Mouse (Mus musculus): ENCODE results near the gene 1700029F12Rik.

The 1700029F12Rik gene

GRCm38 (mm10) chr13:97021906-97022305, 12.3 kb downstream of the 1700029F12Rik start:
- no peak for DNase-seq (ENCODE audit: low spot score)

GRCm38 (mm10) chr13:97020122-97020521, 14.0 kb downstream of the 1700029F12Rik start:
- no peak for DNase-seq (ENCODE audit: low spot score)

- no peak for DNase-seq (ENCODE audit: low spot score)
Observed at GRCm38 (mm10) chr13:97017711-97018110, 16.5 kb downstream of the 1700029F12Rik start.

DNA sequence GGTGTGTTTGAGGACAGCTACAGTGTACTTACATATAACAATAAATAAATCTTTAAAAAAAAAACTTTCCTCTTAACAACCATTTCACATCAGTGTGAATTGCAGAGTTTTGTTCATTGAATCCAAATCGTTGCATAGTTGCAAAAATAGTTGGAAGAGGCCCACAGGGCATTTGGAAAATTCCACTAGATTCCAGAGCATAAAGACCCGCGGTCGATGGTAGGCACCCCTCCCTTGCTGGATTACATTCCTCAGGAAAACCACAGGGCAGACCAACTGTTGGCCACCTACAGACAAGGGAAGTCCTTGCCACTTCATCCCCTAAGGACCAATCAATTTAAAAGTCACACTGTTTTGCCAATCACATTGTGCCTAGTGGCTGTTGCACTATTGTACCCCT, 19.8 kb downstream of the 1700029F12Rik start:
- no peak for DNase-seq (ENCODE audit: low spot score)

GRCm38 (mm10) chr13:97008266-97009153, 25.7 kb downstream of the 1700029F12Rik start:
- DNase-seq (ENCODE audit: low spot score) = no peak

- no peak for DNase-seq (ENCODE audit: low spot score)
Observed at GRCm38 (mm10) chr13:97007501-97008265, 26.5 kb downstream of the 1700029F12Rik start.

DNA sequence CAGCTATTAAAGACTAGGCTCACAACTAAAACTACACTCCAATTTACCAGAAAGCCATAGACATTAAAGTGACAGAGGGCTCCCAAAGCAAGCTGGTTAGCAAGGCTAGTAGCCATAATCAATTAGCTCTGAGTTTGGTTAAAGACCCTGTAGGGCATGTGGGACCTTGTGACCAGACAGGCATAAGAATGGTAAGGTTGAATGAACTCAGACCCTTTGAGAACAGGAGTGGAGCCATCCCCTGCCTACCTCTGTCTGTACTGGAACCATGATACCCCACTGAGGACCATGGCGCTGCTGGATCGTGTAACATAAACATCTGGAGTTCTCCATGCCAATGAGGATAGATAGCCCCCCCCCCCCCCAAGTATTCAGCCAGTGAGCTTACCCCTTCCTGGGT, 27.4 kb downstream of the 1700029F12Rik start:
- DNase-seq (ENCODE audit: low spot score) = no peak

GRCm38 (mm10) chr13:96997080-96997479, 37.1 kb downstream of the 1700029F12Rik start:
- DNase-seq (ENCODE audit: low spot score) = no peak

DNA sequence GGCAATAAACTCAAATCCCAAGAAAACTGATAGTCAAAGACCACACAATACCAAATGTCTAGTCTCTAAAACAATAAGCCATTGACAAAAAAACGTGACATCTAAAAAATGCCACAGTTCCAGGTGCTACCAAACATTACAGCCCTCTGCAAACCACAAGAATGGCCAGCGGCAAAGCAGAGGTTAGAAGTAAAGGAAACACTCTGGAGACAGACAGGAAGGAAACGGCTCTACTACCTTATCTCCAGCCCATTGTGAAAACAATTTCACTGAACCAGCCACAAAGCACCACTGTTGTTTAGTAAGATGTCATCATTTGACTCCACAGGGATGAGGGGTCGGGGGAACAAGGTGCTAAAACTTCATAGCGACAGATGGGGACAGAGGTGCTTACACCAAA, 38.9 kb downstream of the 1700029F12Rik start:
- no peak for DNase-seq (ENCODE audit: low spot score)

DNA sequence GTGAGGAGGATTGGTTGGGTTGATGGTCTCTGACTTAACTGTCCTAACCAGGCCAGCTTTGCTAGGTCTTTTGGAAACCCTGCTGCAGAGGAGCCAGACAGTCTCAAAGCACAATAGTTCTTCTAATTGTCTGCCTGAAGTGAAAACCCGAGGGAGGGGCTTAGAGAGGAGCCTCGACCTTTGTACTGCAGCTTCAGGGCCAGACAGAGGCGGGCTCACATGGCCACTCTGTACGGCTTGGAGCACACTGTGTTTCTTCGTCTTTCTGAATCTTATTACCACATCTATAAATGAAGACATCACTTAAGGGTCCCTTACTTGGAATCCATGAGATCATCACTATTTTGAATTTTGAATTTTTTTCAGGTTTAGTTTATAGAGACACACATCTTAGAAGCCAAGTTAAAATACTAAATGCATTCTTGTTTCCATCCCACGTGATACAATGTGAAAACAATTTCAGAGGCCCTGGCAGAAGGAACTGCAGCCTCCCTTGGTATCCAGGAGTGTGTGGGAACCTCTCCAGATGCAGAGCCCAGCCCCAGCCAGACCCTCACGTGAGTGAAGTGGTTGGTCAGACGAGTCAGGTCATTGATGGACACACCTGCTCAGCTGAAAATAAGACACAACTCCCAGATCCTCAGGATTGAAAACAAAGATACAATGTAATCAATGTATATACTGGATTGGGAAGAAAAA, 40.7 kb downstream of the 1700029F12Rik start:
- DNase-seq (ENCODE audit: low spot score) = no peak

DNA sequence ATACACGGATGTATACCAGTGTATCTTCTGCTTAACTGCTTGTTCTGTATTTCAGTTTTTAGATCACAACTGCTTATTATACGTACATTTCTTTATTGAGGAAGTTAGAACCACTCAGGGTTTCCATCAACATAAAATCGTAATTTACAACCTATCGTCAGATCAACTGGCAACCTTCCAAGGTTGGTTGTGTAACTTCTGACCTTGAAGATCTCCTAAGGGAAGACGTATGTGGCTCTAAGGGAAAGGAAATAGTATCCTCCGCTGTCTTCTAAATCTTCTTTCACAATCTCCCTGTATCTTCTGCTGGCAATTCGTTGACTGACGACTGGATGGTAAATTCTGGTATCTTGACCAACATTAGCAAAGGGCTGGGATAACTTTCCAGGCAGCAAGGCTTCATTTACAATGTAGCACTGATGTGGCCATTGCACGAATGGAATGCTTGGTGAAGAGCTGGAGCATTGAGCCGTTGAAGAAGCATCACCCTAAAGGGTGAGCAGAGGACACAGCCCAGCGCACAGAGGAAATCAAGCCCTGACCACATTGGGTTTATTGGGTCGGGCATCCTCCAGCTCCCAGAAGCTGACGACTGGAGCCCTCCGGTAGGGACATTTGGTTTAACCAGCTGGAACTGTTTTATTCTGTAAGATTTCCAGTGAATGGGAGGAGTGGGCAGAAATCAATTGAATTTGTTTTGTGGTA, 43.4 kb downstream of the 1700029F12Rik start:
- no peak for DNase-seq (ENCODE audit: low spot score)

DNA sequence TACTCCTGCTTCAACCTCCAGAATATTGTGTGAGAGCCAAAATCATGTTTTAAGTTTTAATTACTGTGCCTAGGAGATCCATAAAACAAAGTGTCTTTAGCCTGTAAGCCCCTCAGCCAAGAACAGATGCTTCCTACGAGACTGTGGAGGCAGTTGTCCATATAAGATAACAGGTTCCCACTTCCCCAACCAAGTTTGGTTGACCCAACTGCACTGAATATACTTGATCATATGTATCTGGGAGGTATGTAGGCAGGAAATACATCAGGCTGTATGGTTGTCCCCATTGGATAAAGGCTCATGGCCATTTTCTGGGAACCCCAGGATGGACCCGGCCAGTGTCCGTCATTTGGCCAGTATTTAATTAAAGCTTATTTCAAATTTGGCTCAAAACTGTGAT, 44.1 kb downstream of the 1700029F12Rik start:
- DNase-seq (ENCODE audit: low spot score) = no peak

- no peak for DNase-seq (ENCODE audit: low spot score)
Observed at GRCm38 (mm10) chr13:96989129-96989528, 45.0 kb downstream of the 1700029F12Rik start.

GRCm38 (mm10) chr13:96985599-96986275, 48.4 kb downstream of the 1700029F12Rik start:
- no peak for DNase-seq (ENCODE audit: low spot score)

GRCm38 (mm10) chr13:96984688-96985087, 49.5 kb downstream of the 1700029F12Rik start:
- DNase-seq (ENCODE audit: low spot score) = no peak

DNA sequence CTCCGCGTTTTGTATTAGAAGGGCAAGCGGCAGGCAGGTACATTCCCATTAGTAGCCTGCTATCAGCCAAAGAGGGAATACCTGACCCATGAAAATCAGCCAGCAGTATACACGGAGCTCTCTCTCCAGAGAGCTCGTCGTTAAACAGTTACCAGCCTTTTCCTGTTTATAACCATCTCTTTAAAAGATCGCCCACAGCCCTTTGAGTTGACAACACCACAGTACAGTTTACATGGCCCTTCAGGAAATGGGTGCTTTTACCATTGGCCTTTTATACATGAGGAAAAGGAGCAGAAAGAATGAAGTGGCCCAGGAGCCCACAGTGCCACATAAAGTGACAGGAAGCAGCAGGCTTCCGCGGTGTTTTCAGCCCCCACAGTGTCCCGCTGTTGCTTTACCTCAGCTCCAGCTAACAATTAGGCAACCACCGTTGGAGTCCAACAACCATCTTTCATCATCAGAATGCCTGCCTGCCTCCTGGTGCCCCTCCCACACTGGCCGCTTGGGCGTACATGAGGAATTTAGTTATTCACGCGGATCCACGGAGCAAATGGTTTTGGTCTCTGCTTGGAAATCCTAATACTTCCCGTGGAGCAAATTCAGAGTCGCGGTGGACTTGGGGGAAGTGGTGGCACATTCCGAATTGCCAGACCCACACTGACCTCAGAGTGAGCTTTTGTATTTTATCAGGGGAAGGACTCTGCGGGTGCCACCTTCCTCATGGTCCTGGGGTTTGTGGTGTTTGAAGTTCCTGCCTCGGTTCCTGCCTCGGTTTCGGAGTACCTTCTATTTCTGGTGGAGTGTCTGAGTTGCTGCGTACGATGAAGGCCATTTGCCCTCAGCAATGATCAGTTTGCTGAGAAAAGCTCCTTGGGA, 50.7 kb downstream of the 1700029F12Rik start:
- no peak for DNase-seq (ENCODE audit: low spot score)

- DNase-seq (ENCODE audit: low spot score) = no peak
Observed at GRCm38 (mm10) chr13:96980561-96980960, 53.6 kb downstream of the 1700029F12Rik start.

- DNase-seq (ENCODE audit: low spot score) = no peak
Observed at GRCm38 (mm10) chr13:96976986-96977595, 57.1 kb downstream of the 1700029F12Rik start.

DNA sequence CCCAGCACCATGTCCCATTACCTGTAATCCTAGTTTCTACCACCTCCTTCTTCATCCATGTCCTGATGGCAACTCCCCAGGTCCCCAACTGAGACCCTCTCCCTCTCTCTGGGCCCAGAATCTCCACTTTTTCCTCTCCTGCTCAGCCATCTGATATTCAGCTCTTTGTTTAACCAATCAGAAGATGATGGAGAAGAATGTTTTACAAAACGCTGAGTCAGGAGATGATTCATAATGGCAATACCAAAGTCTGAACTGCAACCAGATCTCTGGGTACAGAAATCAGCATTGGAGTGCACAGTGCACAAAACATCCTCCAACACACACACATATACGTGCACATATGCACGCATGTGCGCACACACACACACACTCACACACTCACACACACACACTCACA, 60.8 kb downstream of the 1700029F12Rik start:
- DNase-seq (ENCODE audit: low spot score) = no peak

All from ovary, postnatal 36 days (tissue).